ENCODE assay signal across 29 mouse cellular contexts in the genomic region with DNA sequence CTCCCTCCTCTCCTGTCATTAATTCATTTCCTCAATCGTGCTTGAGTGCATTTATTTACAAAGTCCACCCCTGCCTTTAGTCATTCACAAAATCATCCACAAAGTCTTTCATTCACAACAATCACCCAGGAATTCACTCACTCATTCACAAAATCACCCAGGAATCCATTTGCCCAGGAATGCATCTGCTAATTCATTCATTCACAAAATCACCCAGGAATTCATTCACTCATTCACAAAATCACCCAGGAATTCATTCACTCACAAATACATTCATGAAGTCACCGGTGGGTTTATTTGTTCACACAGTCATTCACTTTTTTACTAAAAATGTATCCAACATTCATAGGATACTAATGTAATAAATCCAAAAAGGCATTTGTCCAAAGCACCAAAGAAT. TPM values are rescaled to one million over a fixed set of nuclear protein-coding genes. Genes with fewer than 3 reads are reported as not detected.
DNase-seq lines count a peak whose midpoint lies in the region; ATAC-seq and TF ChIP-seq lines count a peak whose summit lies in the region.
"Had no signal": no experiment of that assay in that cellular context is flagged by ENCODE, and none has a peak within 500 bp of the region (broad histone marks: within the 10 kb centered on the region; RNA-seq: fewer than 3 reads in every experiment).

No protein-coding gene starts in this region.

- DNase-seq in forebrain, embryonic 14.5 days (ENCODE audit: low spot score), result peak; percentile 40
- DNase-seq in retina, postnatal 1 day, result peak; percentile 7
- DNase-seq in retina, embryonic 14.5 days (ENCODE audit: low spot score), result no peak
- peak; percentile 92 for DNase-seq in Muller cell, postnatal 12 days (ENCODE audit: inconsistent ontology term)
- peak; percentile 29 for DNase-seq in brain, embryonic 14.5 days (ENCODE audit: low read depth)
- no peak for DNase-seq in heart, postnatal 10 days
- DNase-seq: adrenal gland, adult 8-10 months; adrenal gland, postnatal 14 days; adrenal gland, postnatal 25 days; adrenal gland, postnatal 36 days; B cell, adult 2 months; cerebellum, adult 11 months; cerebellum, adult 11-12 months; cerebellum, adult 18-20 months; cerebellum, adult 2 months had no signal

- no peak overlapping the region for H3K4me3 ChIP-seq in forebrain, embryonic 14.5 days (ENCODE audit: low read depth, low read length)
- no peak overlapping the region for H3K4me3 ChIP-seq in forebrain, embryonic 12.5 days (replicated peaks)
- H3K4me3 ChIP-seq in intestine, postnatal 0 days (ENCODE audit: low read depth, low read length), result no peak overlapping the region

- intact Hi-C loops in heart, postnatal 10 days (cut with DNase I), result no loop called here

- H3K4me1 ChIP-seq in forebrain, embryonic 14.5 days (ENCODE audit: control insufficient read depth, insufficient read depth, low read length), result no peaks in the 10 kb centered on the region
- no peaks in the 10 kb centered on the region for H3K4me1 ChIP-seq in forebrain, embryonic 12.5 days
- no peaks in the 10 kb centered on the region for H3K4me1 ChIP-seq in intestine, postnatal 0 days (replicated peaks; ENCODE audit: control insufficient read depth, insufficient read depth, low read length)

- no peak overlapping the region for H3K27ac ChIP-seq in forebrain, embryonic 14.5 days (ENCODE audit: low read depth, low read length)
- H3K27ac ChIP-seq in forebrain, embryonic 12.5 days, result no peak overlapping the region
- no peak overlapping the region for H3K27ac ChIP-seq in intestine, postnatal 0 days (ENCODE audit: low read depth, low read length)

- WGBS in forebrain, embryonic 14.5 days, result 32% methylated on average over 2 of the region's 2 CpGs
- 51% methylated on average over 2 of the region's 2 CpGs for WGBS in forebrain, embryonic 12.5 days
- 52% methylated on average over 2 of the region's 2 CpGs for WGBS in intestine, postnatal 0 days

- no peaks in the 10 kb centered on the region for H3K36me3 ChIP-seq in forebrain, embryonic 14.5 days (ENCODE audit: control insufficient read depth, insufficient read depth, low read length)
- H3K36me3 ChIP-seq in forebrain, embryonic 12.5 days (replicated peaks), result no peaks in the 10 kb centered on the region
- no peaks in the 10 kb centered on the region for H3K36me3 ChIP-seq in intestine, postnatal 0 days (ENCODE audit: control insufficient read depth, insufficient read depth)
- H3K36me3 ChIP-seq: G1E had no signal

- no peak for TF ChIP-seq CTCF in brain, embryonic 14.5 days (IDR thresholded peaks at IDR 0.05; ENCODE audit: borderline replicate concordance, extremely low read depth, insufficient read depth, insufficient read length)
- TF ChIP-seq CTCF in intestine, postnatal 0 days (IDR thresholded peaks at IDR 0.05; ENCODE audit: low read depth), result no peak

- no peaks in the 10 kb centered on the region for H3K27me3 ChIP-seq in forebrain, embryonic 14.5 days (replicated peaks; ENCODE audit: control insufficient read depth, insufficient read depth, low read length)
- no peaks in the 10 kb centered on the region for H3K27me3 ChIP-seq in forebrain, embryonic 12.5 days
- no peaks in the 10 kb centered on the region for H3K27me3 ChIP-seq in intestine, postnatal 0 days (replicated peaks; ENCODE audit: control insufficient read depth, insufficient read depth, low read length)

- TF ChIP-seq POLR2A in brain, embryonic 14.5 days (IDR thresholded peaks at IDR 0.05; ENCODE audit: borderline replicate concordance, extremely low read depth, insufficient read depth, insufficient read length, poor library complexity, severe bottlenecking), result no peak

- no peak overlapping the region for H3K4me2 ChIP-seq in forebrain, embryonic 14.5 days (ENCODE audit: low read length)
- H3K4me2 ChIP-seq in forebrain, embryonic 12.5 days, result no peak overlapping the region
- H3K4me2 ChIP-seq in intestine, postnatal 0 days (replicated peaks; ENCODE audit: low read depth), result no peak overlapping the region

- H3K9ac ChIP-seq in forebrain, embryonic 14.5 days (ENCODE audit: low read length), result no peak overlapping the region
- H3K9ac ChIP-seq in forebrain, embryonic 12.5 days, result no peak overlapping the region
- H3K9ac ChIP-seq in intestine, postnatal 0 days (ENCODE audit: low read depth, low read length), result no peak overlapping the region

- H3K9me3 ChIP-seq in forebrain, embryonic 14.5 days (replicated peaks; ENCODE audit: control insufficient read depth, low read length), result no peaks in the 10 kb centered on the region
- H3K9me3 ChIP-seq in forebrain, embryonic 12.5 days, result no peaks in the 10 kb centered on the region
- H3K9me3 ChIP-seq in intestine, postnatal 0 days (ENCODE audit: control insufficient read depth), result no peaks in the 10 kb centered on the region
- H3K9me3 ChIP-seq: G1E had no signal

- no peak for ATAC-seq in forebrain, embryonic 14.5 days
- no peak for ATAC-seq in forebrain, embryonic 12.5 days (ENCODE audit: low FRiP score)
- no peak for ATAC-seq in intestine, postnatal 0 days
- ATAC-seq: activated CD4-positive, CD25-positive, alpha-beta regulatory T cell, adult 4 months; CD4-positive, CD25-positive, alpha-beta regulatory T cell, adult 4 months; Patski had no signal

RNA-seq across cellular contexts. Expression of a gene that starts 24.4 kb away (rescaled TPM):
- polyA plus RNA-seq in forebrain, embryonic 14.5 days (2014; fragmentation: Nextera tagmentation; extraction: Ambion mirVana), result 16.5 and 22.7 TPM in 2 replicates
- 22.7 and 24.7 TPM in 2 replicates for polyA plus RNA-seq in forebrain, embryonic 12.5 days (2016; fragmentation: Nextera tagmentation; extraction: Ambion mirVana)
- polyA plus RNA-seq in brain, embryonic 14.5 days (2012; rRNA removed), result 50.6 and 65.4 TPM in 2 replicates
- 10 to 100 TPM; 28.7 to 33.6 TPM for total RNA-seq in heart, postnatal 10 days (2021)
- 7.4 and 8.2 TPM in 2 replicates for polyA plus RNA-seq in intestine, postnatal 0 days (2015; fragmentation: Nextera tagmentation; extraction: Ambion mirVana)

RNA-seq across cellular contexts. Expression of a gene that starts 42.5 kb away (rescaled TPM):
- polyA plus RNA-seq in forebrain, embryonic 14.5 days (2014; fragmentation: Nextera tagmentation; extraction: Ambion mirVana), result not detected in 2 replicates
- not detected in 2 replicates for polyA plus RNA-seq in forebrain, embryonic 12.5 days (2016; fragmentation: Nextera tagmentation; extraction: Ambion mirVana)
- polyA plus RNA-seq in brain, embryonic 14.5 days (2012; rRNA removed), result not detected in 2 replicates
- not detected for total RNA-seq in heart, postnatal 10 days (2021)
- polyA plus RNA-seq in intestine, postnatal 0 days (2015; fragmentation: Nextera tagmentation; extraction: Ambion mirVana), result not detected in 2 replicates
- total RNA-seq: adrenal gland, adult 18-20 months; adrenal gland, adult 2 months; adrenal gland, adult 8-10 months; adrenal gland, postnatal 10 days; adrenal gland, postnatal 14 days; adrenal gland, postnatal 25 days; adrenal gland, postnatal 36 days; adrenal gland, postnatal 4 days; CH12.LX; ES-E14; G1E; MEL had no signal
- polyA plus RNA-seq: activated CD4-positive, CD25-positive, alpha-beta regulatory T cell, adult 4 months; adrenal gland, adult 2 months; C2C12; CD4-positive, CD25-positive, alpha-beta regulatory T cell, adult 4 months; cerebellum, adult 2 months; G1E; Patski had no signal

RNA-seq across cellular contexts. Expression of a gene that starts 52.7 kb away (rescaled TPM):
- not detected in 2 replicates for polyA plus RNA-seq in forebrain, embryonic 14.5 days (2014; fragmentation: Nextera tagmentation; extraction: Ambion mirVana)
- polyA plus RNA-seq in forebrain, embryonic 12.5 days (2016; fragmentation: Nextera tagmentation; extraction: Ambion mirVana), result not detected in 2 replicates
- not detected in 2 replicates for polyA plus RNA-seq in brain, embryonic 14.5 days (2012; rRNA removed)
- total RNA-seq in heart, postnatal 10 days (2021), result not detected
- not detected in 2 replicates for polyA plus RNA-seq in intestine, postnatal 0 days (2015; fragmentation: Nextera tagmentation; extraction: Ambion mirVana)
- total RNA-seq: adrenal gland, adult 18-20 months; adrenal gland, adult 2 months; adrenal gland, adult 8-10 months; adrenal gland, postnatal 10 days; adrenal gland, postnatal 14 days; adrenal gland, postnatal 25 days; adrenal gland, postnatal 36 days; adrenal gland, postnatal 4 days; CH12.LX; ES-E14; G1E; MEL had no signal
- polyA plus RNA-seq: activated CD4-positive, CD25-positive, alpha-beta regulatory T cell, adult 4 months; adrenal gland, adult 2 months; C2C12; CD4-positive, CD25-positive, alpha-beta regulatory T cell, adult 4 months; cerebellum, adult 2 months; G1E; Patski had no signal

Comparison
In these comparisons a context has a peak if more than half of its experiments do, and no peak if none do; other contexts are left out.
1. DNase-seq: peak in forebrain, embryonic 14.5 days (single experiment), retina, postnatal 1 day (single experiment), Muller cell, postnatal 12 days (single experiment) and brain, embryonic 14.5 days (single experiment); none in retina, embryonic 14.5 days (single experiment) and heart, postnatal 10 days (0 of 2).